Mouse (Mus musculus) erythroid progenitor cell, adult 5-6 weeks (primary cell): ENCODE results near the gene Glis3. TPM values are rescaled to one million over a fixed set of nuclear protein-coding genes. Genes with fewer than 3 reads are reported as not detected.

Source experiments
- ATAC-seq: replicated peaks from 2 replicates; pipeline ENCODE4 v1.8.0; 2016; ENCODE audit warnings: moderate number of reproducible peaks, mild to moderate bottlenecking, moderate TSS enrichment, inconsistent platforms; ENCODE audit not compliant: poor library complexity, low FRiP score, severe bottlenecking
- total RNA-seq, 2 experiments: library from RNA; stranded (forward) in 1 of 2; stranded (reverse) in 1 of 2; fragments of 150-400 nt in 1 of 2; fragments of 186-747, 209-891 nt in 1 of 2; gene quantifications; 2 replicates each; pipeline versions ENCODE4 v1.2.3 to v1.2.4; 2015 to 2017; ENCODE audit warnings: low replicate concordance in 2 of 2

Gene Glis3
- total RNA-seq, 2 experiments from 2014 or later, result 6.3 TPM; not detected in 1

DNA sequence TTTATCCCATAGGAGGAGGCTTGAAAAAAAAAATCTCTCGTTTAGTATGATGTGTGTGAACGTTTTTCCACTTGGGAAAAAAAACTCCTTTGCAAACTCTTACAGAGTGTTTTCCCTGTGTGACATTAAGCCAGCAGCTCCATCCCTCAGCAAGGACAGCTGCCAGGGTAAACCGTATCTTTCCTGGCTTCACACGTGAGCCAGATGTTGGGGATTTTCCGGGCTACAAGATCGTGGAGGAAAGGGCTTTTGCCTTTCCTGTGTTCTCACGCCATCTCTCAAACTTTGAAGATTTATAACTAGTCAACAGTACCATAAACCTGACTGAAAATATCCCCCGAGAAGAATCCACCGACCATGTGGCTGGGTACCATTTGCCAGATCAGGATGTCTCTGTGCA lies 256.9 kb downstream of the Glis3 start:
- ATAC-seq, result no peak

DNA sequence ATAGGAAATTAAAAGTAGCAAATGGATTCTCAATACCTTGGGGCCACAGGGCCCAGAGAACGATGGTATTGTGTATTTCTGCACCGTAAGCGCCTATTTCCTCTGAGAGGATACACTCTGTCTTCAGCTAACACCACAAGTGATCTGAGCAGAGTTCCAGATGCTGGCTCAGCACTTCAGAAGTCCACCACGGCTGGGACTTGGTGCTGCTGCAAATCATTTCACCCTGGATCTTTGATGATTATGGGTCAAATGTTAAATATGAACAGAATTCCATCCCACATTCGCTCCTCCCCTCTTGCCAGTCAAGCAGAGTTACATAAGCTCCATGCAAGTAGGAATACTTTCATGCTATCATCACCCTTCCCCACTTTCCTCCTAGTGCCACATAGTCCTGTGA lies 263.8 kb downstream of the Glis3 start:
- ATAC-seq, result no peak

DNA sequence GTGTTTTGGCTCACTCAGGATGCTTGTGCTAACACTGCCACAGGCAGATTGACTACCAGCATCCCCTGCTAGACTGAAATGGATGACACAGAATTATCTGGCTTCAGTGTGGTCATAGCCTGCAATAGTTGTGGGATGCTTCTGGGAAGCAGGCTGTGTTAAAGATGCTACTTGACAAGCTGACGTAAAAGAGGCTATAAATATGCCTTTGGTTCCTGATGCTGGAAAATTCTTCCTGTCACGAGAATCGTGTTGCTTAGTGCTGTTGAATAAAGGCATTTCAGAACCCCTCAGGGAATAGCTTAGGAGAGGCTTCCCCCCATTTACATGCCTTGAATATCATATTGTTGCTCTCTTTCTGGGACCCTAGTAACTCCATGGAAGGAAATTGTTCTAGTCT lies 271.1 kb downstream of the Glis3 start:
- ATAC-seq, result no peak

DNA sequence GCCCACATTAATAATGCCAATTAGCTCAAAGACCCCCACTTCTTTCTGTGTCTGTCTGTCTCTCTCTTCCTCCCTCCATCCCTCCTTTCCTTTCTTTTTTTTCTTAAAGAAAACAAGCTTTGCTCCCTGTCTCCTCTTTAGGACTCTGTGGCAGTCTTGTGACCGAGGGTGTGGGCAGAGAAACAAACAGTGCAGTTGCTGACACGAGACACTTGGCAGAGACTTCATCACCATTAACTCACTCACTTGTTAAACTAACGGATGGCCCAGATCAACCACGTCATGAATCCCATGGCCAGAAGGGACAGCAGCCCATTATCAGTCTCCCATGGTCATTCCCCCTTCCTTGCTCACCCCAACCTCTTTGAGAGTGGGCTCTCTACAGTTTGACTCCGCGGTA lies 276.9 kb downstream of the Glis3 start:
- ATAC-seq, result no peak

DNA sequence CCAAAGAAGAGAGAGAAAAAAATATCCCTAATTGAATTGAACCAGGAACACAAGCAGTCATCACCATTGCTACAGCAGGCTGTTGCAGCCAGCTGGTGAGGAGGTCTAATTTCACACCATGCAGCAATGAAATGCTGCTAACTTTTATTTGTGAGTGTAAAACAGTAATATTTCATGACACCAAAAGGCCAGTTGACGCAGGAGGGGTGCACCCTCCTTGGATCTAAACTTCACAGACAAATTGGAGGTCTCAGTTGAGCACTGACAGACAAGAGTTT lies 284.4 kb downstream of the Glis3 start:
- no peak for ATAC-seq

DNA sequence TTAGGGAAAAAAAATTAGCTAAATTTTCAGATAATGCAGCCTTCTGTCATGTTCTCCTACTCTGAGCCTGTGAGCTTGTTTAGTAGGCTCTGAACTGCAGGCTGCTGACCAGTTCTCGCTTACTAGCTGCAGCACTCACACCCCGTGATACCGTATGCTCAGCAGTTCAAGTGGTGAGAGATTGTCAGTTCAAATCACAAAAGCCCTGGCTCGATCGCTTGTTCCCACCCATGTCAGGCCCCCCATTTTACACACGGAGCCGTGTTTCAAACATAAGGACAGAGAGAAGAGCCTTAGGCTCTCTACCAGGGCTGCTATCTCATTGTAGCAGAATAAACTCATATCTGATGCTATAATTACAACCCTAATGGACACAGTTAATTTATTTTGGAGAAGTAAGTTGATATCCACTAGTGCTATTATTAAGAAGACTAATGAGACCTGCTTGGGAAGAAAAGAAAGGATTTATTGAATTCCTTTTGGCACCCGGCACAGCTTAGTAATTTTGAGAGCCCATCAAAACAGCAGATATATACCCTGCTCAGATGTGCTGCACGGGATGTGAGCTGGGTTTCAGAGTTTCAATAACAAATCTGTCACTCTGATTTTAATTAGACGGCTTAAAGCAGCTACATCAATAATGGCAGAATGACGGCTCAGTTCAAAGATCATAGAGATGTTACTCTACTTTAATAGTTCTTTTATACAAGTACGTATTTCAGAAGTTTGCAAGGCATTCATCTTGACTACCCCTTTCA lies 284.9 kb downstream of the Glis3 start:
- ATAC-seq, result no peak

DNA sequence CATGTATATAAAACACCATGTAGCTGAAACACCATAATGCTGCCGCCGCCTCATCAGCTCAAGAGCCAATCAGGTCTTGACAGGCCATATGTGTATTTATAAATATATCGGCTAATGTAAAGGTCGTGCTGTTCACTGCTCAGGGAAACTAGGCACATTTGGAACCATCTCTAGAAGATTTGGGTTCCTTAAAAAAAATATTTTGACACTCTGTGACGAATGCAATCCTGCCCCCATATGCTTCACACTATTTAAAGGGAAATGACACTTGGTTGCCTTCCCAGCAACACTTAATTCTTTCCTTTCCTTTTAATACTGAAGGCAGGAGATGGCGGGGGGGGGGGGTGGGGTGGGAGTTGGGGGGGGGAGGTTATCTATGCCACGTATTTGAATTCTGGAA lies 286.1 kb downstream of the Glis3 start:
- no peak for ATAC-seq

DNA sequence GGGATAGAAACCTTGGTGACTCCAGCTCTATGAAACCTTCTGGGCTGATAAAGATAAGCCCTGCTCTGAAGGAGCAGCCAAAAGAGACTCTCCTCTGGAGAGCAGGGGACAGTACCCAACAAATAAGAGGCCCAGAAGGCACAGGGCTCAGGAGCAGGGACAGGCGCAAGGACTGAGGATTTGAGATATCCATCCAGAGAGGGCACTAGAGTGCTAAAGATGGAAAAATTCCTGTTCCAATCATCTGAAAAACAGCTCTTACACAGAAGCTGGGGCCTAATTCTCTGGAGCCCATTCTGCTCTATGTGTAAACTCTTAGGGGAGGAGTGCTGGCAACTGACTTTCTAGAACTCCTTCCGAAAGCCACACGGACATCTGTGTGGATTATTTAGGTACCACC lies 287.0 kb downstream of the Glis3 start:
- ATAC-seq, result no peak

DNA sequence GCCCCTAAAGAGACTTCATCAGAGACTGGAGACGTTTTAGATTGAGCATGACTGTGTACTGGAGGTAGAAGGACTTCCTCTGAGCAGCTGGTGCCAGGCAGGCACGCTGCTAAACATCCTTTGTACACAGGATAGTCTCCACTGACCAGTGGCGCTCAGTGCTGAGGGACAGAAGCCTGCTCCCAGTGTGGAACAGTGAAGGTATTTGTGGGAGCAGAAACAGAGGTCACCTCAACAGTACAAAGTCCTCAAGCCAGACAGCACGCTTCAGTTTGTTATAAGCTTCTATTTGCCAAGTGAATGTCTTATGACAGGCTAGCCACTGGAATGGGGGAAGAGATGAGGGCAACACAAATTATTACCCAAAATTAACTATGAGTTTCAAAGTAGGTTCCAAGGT lies 289.0 kb downstream of the Glis3 start:
- ATAC-seq, result no peak

DNA sequence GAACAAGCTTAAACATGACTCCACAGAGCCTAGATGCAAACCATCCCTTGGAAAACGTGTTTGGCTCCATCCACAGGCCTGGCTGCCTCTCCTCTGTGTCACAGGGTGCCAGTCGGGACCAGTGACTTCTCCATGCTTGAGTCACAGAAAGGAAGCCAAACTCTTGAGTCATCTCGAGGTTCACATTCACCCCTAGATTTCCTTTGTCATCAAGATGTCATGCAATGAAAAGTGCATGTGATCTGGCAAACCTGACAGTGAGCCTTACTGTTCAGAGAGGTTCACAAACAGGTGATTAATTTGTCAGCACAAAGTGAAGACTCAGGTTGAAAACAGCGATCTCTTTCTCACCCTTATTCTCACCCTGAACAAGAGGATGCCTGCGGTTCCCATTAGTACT lies 290.7 kb downstream of the Glis3 start:
- ATAC-seq, result no peak

DNA sequence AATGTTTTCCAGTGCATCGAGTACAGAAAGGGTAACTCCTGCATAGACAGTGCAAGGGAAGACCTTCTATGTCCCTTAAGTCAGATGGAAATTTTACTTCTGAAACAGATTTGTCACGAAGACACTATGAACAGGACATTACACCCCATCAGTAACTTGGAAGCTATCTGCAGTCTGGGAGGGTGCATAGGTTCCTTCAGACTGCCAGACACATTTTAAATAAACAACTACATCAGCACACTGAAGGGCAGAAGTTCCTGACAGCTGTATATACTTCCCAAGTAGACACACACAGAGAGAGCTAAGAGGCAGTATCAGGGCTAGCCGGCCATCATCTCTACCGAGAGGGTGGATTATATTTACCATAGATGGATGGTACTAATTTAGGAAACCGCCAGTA lies 296.5 kb downstream of the Glis3 start:
- ATAC-seq, result no peak

DNA sequence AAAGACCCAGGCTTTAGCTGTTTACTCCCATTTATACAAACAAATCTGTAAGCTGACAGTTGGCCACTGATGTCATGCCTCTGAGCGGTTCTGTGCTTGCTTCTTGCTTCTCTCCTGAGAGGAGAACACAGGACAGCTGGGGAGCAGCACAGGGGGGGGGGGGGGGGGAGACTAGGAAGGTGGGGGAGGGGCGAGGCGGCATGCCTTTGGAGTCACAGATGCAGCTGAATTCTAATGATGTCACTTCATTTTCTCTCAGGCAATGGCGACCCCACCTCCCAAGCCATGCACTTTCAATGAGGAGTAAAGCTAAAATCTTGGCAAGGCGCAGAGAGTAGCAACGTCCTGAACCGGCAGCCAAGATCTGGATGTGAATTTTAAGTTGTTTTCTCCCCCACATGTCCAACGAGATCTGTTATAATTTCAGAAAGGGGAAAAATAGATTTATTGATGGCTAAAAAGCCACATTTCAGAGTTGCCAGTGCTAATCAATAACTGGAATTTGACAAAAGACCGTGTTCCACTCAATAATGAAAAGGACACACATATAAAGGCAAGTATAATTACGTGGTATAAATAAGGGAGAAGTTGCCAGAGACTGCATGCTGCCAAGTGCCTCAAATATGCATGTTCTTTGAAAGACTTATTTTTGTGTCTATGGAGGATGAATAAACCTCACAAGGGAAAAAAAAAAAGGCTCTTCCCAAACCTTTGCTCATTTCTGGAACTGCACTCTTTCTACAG lies 297.5 kb downstream of the Glis3 start:
- no peak for ATAC-seq

DNA sequence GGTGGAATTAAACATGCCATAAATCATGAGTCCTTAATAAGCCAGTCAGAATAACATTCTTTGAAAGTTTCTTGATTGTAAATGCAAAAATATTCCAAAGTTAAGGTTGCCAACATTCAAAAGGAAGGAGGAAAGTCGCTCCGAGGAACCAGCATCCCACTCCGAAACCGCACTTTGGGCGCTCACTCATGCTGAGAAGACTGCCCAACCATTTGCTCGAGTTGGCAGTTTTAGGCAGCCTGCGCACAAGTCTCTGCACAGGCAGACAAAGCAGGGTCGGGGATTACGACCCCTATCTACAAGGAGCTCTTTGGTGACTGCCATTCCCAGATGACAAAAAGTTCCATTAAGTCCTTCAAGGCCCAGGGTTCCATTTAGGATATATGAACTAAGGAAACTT lies 298.4 kb downstream of the Glis3 start:
- no peak for ATAC-seq

DNA sequence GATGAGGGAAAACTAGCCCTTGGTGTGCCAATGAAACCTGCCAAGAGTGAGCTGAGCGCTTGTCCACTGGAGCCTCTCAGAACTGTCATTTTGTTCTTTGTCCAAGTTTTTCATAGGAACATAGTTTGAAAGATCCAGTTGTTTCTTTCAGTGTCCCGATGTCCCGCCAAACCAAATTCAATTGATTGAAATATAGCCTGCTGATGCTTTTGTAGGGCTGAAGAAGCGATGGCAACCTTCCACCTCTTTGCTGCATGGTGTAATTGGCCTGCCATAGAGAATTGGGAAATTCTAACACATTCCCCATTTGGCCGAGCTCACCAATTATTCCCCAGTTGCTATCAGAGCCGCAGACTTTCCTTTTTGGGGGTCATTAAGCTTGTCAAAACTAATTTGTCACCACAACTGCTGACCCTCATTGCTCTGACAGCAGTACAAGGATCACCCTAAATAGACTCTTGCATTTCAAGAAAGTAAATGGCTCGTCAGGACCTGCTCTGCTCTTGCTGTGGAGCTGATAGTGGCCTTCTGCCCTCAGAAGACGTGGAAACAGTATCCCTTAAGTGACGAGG lies 299.1 kb downstream of the Glis3 start:
- no peak for ATAC-seq

DNA sequence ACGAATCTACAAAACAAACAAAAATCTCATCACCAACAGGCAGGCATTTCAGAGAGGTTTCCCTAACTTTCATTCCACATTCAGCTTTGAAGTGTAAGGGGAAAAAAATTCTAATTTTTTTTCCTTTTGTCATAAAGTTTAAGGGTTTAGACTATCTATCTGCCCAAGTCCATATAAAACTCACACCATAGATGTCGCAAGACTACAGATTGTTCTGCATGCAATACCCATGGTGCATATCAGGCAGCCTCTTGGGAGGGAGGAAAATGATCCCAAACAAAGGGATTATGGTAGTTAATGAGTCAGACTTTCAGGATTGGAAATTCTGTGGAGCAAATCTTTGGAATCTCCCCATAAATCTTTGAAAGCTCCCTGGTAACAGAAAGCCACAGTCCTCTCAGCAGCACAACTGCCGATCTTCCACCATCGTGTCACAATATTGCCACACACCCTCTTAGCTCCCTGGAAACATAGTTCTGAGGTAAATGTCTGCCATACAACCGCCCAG lies 302.0 kb downstream of the Glis3 start:
- no peak for ATAC-seq

DNA sequence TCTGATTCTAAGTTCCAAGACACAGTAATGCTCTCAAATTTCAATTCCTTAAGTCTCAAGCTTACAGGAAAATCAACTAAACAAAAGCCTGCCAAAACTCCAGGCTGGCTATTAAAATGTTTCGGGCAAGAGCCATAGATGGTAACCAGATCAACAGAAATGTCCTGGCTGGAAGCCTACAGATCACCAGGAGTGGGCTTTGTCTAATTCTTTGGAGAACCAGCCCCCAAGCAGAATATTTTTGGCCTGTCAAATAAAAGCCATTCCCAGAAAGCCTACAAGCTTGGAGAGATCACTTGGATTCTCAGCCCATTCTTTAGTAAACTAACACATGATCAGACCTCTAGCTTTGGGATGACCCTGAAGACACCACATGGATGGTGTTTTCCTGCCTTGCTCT lies 303.5 kb downstream of the Glis3 start:
- no peak for ATAC-seq

DNA sequence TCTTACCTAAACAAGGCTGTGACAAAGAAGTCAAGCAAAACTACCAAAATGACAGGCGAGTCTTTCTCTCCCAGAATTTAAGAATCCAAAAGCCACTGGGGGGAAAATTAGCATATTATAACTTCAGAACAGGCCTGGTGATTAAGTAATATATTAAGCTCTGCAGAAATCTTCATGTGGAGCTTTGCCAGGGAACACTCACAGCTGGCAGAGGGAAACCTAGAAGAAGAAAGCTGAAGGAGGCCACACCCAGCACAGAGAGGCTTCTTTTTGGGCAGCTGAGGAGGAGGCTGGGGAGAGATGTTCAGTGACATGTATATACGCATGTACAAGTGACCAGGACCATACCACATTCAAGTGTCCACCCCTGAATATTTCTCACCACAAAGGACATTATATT lies 304.1 kb downstream of the Glis3 start:
- ATAC-seq, result no peak

DNA sequence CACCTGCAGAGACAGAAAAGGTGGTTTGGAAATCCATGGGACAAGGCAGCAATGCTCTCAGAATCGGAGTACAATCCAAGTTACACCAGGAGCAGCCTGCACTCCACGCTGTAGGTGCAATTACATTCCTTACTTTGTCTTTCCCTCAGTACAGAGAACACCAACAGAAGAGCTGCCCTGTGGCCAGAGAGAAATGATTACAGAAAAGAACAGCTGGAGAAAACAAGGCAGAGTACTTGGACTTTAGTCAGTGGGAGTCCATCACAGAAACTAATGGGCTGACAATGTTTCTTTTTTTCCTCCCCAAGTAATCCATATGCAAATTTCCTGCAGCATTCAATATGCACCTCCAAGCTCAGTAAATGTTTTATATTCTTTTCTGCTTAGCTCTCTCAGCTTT lies 305.4 kb downstream of the Glis3 start:
- no peak for ATAC-seq

DNA sequence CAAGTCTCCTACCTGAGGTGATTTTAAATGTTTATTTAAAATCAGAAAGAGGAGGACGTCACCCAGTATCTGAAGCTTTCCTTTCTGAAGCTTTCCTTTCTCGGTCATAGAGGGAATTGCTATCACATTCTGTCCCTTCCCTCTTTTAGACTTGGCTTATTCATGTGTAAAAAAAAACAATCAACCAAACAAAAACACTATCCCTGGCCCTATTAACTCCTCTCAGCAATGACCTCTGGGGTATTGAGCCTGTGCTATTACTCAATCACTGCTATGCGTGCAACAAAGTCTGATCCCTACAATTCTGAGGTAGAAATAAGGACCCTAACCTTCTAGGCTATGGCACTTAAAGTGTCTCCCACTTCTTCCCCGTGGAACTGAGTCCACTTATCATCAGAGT lies 311.7 kb downstream of the Glis3 start:
- no peak for ATAC-seq

DNA sequence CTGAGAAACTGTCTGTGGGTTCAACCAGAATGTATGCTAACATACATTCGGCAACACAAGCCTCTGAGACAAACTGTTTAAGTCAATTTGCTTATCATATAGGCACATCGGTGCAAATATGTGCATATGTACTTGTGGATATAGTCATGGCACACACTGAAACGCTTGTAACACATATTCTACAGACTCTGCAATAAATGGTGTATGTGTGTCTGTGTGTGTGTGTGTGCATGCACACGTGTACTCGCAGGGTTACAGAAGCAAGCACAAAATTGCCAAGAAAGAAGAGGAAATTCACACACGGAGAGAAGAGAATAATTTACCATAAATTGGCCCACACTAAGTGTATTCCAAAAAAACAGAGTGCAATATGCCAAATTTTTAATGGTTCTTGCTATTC lies 312.6 kb downstream of the Glis3 start:
- ATAC-seq, result no peak

DNA sequence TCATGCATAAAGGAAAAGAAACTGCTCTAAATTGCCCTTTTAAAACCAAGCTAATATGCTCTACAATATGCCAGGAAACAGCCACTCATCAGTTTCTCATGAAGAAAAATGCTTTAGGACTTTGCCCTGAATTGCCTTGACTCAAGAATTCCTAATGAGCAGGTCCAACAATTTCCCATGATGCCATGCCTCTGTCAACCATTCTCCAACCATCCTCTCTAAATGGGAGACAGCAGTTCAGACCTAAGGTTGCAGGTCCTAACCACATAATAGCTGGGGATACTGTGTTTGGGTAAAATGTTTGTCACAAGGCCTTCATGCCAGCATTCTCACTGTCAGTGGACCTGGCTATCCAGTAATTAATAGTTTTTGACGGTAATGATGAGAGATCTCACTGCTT lies 313.1 kb downstream of the Glis3 start:
- ATAC-seq, result no peak
